Mouse (Mus musculus) right cerebral cortex, postnatal 10 days (tissue): Measurements from ENCODE around the gene Cnot6l.

Experiments
- DNase-seq, 2 experiments: peaks; one replicate each; pipeline ENCODE4 v3.0.0; 2021; ENCODE audit warnings: low spot score in 2 of 2

Gene Cnot6l

DNA sequence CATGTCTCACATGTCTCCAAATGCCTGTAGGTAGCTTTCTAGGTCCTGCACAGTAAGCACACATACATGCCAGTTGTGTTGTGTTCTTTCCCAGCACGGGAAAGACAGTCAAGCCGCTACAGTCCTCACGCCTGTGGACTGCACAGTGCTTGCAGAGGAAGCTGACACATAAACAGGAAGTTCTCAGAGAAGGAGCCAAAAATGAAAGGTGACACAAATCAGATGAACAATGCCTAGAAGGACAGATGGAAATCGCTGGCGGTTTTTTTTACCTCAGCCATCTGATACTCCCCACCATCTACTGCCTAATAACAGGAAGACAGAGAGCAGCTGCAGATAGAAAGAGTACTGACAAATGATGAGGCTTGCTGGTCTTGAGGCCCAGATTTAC, at the start of gene Cnot6l:
Gene Cnot6l, minus strand, starts transcription at position 151 of the 391 bp plus-strand sequence.
- no peak for DNase-seq

- DNase-seq, result peak; percentile 94 to 96
Measured at GRCm38 (mm10) chr5:96209916-96210583, 46.1 kb upstream of the Cnot6l start.

GRCm38 (mm10) chr5:96209459-96209858, 45.5 kb upstream of the Cnot6l start, which contains the start of gene Mrpl1:
TSS of gene Mrpl1 (plus strand) at chr5:96209493.
- peak; percentile 39 to 41 for DNase-seq

- DNase-seq, result no peak
Measured at GRCm38 (mm10) chr5:96208543-96208942, 44.6 kb upstream of the Cnot6l start.

GRCm38 (mm10) chr5:96207531-96207930, 43.6 kb upstream of the Cnot6l start:
- DNase-seq, result no peak

DNA sequence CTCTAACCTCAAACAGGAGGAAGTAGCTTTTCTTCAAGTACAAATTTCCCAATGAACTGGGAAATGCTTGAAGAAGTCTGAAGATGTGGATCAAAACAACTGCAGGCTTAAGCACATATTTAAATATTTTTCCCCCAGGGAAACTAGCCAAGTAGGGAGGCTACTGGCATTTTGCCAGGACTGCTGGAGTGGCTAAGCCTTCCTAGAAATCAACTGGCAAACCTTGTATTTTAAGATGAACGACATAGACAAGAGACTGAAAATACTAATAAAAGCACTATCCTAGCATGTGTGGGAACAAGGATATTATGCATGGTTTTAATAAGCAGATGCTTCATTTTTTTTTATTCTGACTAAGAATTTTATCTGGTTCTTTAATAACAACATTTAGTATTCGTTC, 42.9 kb upstream of the Cnot6l start:
- peak; percentile 35 to 56 for DNase-seq

DNA sequence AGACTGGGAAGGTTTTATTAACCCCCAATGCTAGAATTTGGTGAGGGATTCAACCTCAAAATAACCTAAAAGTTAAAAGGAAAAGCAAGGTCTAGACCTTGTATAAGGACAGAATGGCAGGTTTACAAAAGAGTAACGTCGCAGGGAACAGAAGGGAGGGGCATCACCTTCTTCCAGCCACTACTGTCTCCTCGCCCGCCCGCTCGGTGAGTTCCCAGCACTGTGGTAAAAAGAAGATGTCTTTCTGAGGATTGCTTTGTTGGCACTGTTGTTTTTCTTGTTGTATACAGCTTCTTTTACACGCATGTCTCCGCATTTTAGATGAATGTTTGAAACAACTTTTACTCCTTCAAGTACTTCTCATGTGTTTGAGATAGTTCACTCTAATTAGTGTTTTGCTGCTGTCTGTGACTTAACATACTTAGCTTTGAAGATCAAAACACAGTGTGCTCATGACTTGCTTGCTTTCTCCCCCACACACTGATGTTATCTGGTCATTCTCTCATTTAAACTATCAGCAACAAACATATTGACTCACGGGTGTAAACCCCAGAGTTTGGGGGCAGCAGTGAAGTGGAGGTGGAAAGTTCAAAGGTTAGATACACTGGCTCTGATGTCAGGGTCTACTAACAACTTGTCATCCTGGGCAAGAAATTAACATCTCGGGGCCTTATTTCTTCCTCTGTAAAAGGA, 37.6 kb upstream of the Cnot6l start:
- no peak for DNase-seq

GRCm38 (mm10) chr5:96200269-96200668, 36.3 kb upstream of the Cnot6l start:
- no peak for DNase-seq

GRCm38 (mm10) chr5:96198271-96198670, 34.3 kb upstream of the Cnot6l start:
- no peak for DNase-seq

- no peak for DNase-seq
Measured at GRCm38 (mm10) chr5:96196547-96197052, 32.6 kb upstream of the Cnot6l start.

GRCm38 (mm10) chr5:96191251-96191650, 27.3 kb upstream of the Cnot6l start:
- no peak for DNase-seq

DNA sequence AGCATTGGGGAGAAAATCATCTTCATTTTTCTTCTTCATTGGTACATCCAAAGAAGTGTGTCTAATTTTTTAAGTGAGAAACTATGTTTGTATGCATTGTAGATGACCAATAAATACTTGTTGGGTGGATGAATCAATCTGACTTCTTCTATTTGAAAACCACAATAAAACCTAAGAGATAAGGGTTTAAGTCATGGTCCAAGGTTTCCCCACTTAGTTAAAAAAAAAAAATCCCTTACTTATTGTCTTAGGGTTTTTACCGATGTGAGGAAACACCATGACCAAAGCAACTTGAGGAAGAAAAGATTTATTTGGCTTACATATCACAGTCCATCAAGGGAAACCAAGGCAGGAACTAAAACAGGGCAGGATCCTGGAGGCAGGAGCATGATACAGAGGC, 25.8 kb upstream of the Cnot6l start:
- DNase-seq, result no peak

DNA sequence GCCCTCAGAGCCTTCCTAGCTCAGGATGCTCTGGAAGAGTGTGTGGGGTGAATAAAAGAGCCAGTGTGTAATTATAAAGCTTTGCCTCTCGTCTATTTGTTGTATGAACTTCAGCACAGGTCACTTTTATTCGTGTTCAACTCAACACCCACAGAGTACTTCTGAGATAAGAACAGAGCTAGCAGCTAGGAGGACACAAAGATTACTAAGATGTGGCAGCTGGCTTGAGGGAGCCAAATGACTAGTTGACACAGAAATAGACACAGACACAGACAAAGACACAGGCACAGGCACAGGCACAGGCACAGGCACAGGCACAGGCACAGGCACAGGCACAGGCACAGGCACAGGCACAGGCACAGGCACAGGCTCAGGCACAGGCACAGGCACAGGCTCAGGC, 20.0 kb upstream of the Cnot6l start:
- no peak for DNase-seq

DNA sequence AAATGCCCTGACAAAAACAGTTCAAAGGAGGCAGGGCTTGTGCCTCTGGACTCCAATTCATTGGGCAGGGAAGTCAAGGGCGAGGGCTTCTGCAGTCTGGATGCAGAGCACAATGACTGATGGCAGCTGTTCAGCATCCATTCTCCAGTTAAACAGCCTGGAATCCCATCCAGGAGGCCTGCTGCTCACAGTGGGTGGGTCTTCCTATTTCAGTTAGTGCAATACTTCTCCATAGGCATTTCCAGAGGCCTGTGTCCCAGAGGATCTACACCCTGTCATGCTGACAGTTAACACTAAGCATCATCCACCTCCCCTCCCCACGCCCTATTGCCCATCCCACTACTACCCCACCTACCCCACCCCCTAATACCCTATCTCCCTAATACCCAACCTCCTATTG, 19.2 kb upstream of the Cnot6l start:
- no peak for DNase-seq

DNA sequence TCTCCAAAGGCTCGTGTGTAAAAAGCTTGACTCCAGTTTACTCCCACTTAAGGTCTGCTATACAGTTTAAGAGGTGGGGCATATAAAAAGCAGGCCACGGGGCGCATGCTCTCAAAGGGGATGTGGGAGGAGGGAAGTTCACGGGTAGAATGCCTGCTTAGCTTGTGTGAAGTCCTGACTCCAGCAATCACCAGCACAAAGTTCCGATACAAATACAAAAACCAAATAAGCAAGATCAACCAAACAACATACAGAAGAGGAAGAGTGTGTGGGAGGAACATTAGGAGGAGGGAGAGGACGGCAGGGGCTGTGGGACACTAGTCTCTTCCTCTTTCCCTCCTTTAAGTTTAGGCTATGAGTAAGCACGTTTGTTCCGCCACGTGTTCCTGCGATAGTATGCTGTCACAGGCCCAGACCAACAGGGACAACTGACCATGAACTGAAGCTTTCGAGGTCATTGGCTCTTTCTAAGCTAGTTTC, 12.9 kb upstream of the Cnot6l start:
- no peak for DNase-seq

GRCm38 (mm10) chr5:96176121-96176520, 12.2 kb upstream of the Cnot6l start:
- no peak for DNase-seq

GRCm38 (mm10) chr5:96171765-96172164, 7.8 kb upstream of the Cnot6l start:
- DNase-seq, result no peak

DNA sequence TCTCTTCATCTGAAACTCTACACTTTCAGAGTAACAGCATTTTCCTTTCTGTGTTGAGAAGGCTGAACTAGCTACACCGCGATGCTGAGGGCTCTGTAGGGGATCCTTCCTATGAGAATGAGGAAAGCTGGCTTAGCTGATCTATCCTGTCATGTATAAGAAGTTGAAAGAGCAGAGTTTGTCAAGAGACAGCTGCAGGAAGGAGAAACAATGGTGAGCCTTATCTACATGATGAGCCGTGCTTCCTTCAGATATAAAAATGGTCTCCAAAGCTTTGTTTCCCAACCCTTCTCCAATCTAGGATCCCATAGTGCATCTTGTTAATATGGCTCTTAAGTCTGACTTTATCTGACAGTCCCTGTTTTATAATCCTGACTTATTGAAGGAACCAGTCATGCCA, 6.5 kb upstream of the Cnot6l start:
- DNase-seq, result no peak

DNA sequence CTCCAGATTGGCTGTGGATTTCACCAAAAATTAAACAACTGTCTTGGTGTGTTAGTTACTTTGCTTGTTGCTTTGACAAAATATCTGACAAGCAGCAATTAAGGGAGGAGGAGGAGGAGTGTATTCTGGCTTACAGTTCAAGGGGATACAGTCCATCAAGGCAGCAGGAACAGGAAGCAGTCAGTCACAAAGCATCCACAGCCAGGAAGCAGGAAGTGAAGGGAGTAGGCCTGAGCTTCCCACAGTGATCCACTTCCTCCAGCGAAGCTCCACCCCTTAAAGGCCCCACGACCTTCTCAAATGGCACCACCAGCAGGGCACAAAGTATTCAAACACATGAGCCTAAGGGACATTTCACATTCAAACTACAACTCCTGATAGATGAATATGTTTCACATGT, 2.8 kb upstream of the Cnot6l start:
- no peak for DNase-seq

DNA sequence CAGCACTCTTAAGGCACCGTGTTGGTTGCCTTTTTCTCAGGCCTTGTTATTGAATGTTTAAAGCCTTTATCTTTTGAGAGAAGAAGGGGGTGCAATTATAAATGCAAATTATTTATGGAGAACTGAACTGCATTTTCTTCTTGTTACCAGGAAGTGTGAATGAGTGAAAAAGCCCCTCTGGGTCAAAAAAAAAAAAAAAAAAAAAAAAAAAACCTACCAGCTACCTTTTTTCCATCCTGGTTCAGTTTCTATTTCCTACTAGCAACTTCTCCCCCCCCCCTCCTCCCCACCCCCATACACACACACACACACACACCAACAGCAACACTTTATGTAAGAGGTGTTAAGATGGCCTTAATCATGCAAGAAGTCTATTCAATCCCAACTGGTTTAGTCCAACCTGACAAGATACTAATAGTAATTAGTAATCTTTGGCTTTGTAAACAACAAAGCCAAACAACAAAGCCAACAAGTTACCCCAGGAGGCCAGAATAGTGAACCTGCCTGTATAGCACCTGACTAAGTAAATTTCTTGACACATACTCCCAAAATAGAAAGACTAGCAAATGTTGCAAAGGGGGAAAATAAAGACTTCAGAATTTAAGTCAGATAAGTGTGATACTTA, 463 bp downstream of the Cnot6l start:
- no peak for DNase-seq

DNA sequence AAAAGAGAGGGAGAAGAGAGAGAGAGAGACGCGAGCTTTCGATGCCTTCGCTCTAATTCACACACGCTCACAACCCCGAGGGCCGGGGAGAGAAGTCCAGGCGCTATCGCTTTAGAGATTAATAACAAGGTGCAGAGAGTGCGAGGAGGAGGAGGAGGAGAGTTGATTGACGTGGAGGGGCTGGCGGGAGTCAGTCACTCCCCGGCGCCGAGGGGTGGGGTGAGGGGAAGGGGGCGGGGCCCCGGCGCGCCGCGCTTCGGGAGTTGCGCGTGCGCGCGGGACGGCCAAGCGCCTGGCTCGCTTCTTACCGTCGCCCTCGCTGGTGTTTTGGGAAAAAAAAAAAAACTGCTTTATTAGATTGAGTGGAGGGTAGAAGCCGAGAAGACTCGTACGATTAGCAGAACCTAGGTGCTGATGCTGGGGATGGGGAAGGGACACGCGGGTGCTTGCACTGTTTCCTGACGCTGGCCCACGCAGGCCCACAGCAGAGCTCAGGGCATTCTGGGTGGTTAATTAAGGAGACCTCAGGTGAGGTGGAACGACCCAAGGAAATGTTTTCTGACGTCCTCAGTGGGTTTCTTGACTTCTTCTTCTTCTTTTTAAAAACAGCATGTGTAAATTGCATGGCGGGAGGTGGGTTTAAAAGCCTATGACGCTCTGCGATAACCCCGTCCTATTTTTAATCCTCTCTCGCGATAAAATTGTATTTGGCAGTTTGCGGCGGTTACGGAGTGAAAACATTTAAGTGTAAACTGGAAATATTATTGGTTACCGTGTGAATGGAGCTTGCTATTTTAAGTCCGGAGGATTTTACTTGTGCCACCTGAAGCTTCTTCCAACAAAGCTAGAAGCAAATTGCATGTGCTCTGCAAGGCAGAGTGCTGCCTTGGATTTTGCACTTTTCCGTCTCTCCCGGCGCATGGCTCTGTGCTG, 1.3 kb downstream of the Cnot6l start:
- peak; percentile 88 to 89 for DNase-seq
